Mouse (Mus musculus) intestine, embryonic 14.5 days (tissue): Measurements from ENCODE around the gene Snx10. TPM values are rescaled to one million over a fixed set of nuclear protein-coding genes. Genes with fewer than 3 reads are reported as not detected.

Source experiments
- ATAC-seq: fragments of 200-750 bp; cut with Nextera tagmentation; replicated peaks from 2 replicates; pipeline ENCODE4 v1.8.0; 2017; ENCODE audit warnings: low read depth, moderate number of reproducible peaks, moderate TSS enrichment, moderate library complexity; ENCODE audit not compliant: low FRiP score, low TSS enrichment
- DNase-seq: peaks from one replicate; pipeline ENCODE4 v3.0.0-alpha.2; 2018; ENCODE audit warnings: low spot score
- H3K27ac ChIP-seq: fragments of 300-500 bp; sonication (generic); 2 replicates; pipeline ENCODE4 v1.5.1; 2014; ENCODE audit warnings: low read depth, mild to moderate bottlenecking, control low read depth
- H3K27me3 ChIP-seq: fragments of 300-500 bp; sonication (generic); replicated peaks from 2 replicates; pipeline ENCODE4 v1.6.1; 2014; ENCODE audit warnings: low read length, control low read depth; ENCODE audit not compliant: control insufficient read depth, insufficient read depth
- H3K36me3 ChIP-seq: fragments of 300-500 bp; sonication (generic); 2 replicates; pipeline ENCODE4 v1.6.1; 2014; ENCODE audit warnings: low read length, control low read depth; ENCODE audit not compliant: control insufficient read depth, insufficient read depth
- H3K4me1 ChIP-seq: fragments of 300-500 bp; sonication (generic); replicated peaks from 2 replicates; pipeline ENCODE4 v1.6.1; 2014; ENCODE audit warnings: low read length, control low read depth, mixed read lengths; ENCODE audit not compliant: control insufficient read depth, insufficient read depth
- H3K4me2 ChIP-seq: fragments of 300-500 bp; sonication (generic); 2 replicates; pipeline ENCODE4 v1.6.1; 2014; ENCODE audit warnings: low read length
- H3K4me3 ChIP-seq: fragments of 300-500 bp; sonication (generic); 2 replicates; pipeline ENCODE4 v1.5.1; 2014; ENCODE audit warnings: low read depth, low read length, control low read depth, mixed read lengths
- H3K9ac ChIP-seq: fragments of 300-500 bp; sonication (generic); 2 replicates; pipeline ENCODE4 v1.6.1; 2014; ENCODE audit warnings: mild to moderate bottlenecking, low read length
- H3K9me3 ChIP-seq: fragments of 300-500 bp; sonication (generic); 2 replicates; pipeline ENCODE4 v1.6.1; 2016; ENCODE audit warnings: low read length, control low read depth; ENCODE audit not compliant: control insufficient read depth
- WGBS: fragments of 180-500 bp; shearing (Covaris S2); extraction: QIAGEN DNeasy Blood & Tissue Kit; methylation state at CpG from one replicate; pipeline ENCODE4 v1.1.7; 2014; 5-methylcytosine and 5-hydroxymethylcytosine counted together
- polyA plus RNA-seq: library from polyadenylated mRNA; unstranded; fragments of >200 nt; fragmentation: Nextera tagmentation; extraction: Ambion mirVana; gene quantifications from 2 replicates; pipeline ENCODE4 v1.2.1, GENCODE M21; 2014

Snx10 gene
- polyA plus RNA-seq, 1 experiment from 2014 or later = 16.4 TPM

DNA sequence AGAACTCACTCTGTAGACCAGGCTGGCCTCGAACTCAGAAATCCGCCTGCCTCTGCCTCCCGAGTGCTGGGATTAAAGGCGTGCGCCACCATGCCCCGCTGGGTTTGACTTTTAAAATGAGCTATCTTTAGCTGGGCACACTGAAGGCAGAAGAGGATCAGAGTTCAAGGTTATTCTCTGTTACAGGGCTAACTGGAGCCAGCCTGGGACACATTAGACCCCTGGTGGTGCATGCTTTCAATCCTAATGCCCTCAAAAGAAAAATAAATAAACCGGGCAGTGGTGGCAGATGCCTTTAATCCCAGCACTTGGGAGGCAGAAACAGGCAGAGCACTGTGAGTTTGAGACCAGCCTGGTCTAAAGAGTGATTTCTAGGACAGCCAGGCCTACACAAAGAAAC, 8.8 kb upstream of the Snx10 start:
- WGBS = 93% methylated on average over 7 of the region's 7 CpGs
- Histone ChIP-seq H3K36me3 (no peaks in the 10 kb centered on the region), H3K9ac (no peak overlapping the region), H3K9me3 (no peaks in the 10 kb centered on the region), H3K27me3 (no peaks in the 10 kb centered on the region), H3K4me1 (no peaks in the 10 kb centered on the region), H3K27ac (no peak overlapping the region), H3K4me3 (no peak overlapping the region), H3K4me2 (no peak overlapping the region)
- ATAC-seq = no peak
- DNase-seq = no peak

DNA sequence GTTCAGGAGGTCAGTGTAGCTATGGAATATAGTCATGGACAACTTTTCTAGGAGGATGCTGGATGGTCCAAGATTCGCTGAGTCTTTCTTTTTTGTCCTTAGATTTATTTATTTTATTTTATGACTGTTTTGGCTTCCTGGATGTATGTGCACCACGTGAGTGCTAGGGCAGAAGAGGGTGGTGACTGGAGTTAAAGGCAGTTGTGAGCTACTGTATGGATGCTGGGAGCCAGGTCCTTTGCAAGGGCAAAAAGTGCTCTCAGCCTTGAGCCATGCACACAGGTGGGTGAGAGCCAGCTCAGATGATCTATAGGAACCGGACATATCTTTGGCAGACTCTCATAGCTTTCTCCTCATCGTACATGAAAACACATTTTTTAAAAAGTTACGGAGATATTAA, 391 bp upstream of the Snx10 start:
- Histone ChIP-seq H3K36me3 (no peaks in the 10 kb centered on the region), H3K9me3 (no peaks in the 10 kb centered on the region), H3K9ac (peak overlapping the region; percentile 56; the same call in 1 of the 2 replicates), H3K27me3 (no peaks in the 10 kb centered on the region), H3K4me2 (peak overlapping the region; percentile 90), H3K4me3 (peak overlapping the region; percentile 62), H3K27ac (no peak overlapping the region), H3K4me1 (peaks cover 5% of the 10 kb centered on the region; the same call in 1 of the 2 replicates)
- ATAC-seq = no peak
- WGBS = 24% methylated on average over 5 of the region's 5 CpGs
- DNase-seq = no peak

DNA sequence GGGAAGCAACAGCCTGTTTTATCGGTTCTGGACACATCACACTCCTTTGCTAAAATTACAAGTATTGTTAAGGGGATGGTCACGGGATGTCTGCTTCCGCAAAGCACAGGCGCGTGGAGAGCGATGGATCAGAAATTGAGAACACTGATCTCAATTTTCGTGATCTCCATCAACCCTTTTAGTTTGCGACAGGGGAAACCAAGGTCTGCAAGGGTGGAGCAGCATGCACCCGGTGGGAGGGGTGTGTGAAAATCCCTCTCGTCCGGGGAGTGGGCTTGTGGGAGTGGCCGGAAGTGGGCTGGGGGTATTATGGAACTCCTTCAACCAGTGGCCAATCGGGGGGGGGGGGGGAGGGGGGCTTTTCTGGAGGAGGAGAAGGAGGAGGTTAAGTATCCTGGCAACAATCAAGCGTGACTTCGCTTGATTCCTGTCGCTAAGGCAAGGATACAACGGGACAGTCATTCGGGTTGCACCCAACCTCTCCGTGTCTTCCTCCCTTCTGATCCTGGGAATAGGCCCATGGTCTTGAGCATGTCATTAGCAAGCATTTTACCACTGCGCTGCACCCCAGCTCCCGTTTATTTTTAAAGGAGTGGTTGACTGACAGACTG, 725 bp downstream of the Snx10 start:
- Histone ChIP-seq H3K27ac (no peak overlapping the region), H3K4me1 (peaks cover 5% of the 10 kb centered on the region; the same call in 1 of the 2 replicates), H3K9me3 (no peaks in the 10 kb centered on the region), H3K4me3 (peak overlapping the region; percentile 62), H3K36me3 (no peaks in the 10 kb centered on the region), H3K27me3 (no peaks in the 10 kb centered on the region), H3K9ac (peak overlapping the region; percentile 56), H3K4me2 (peak overlapping the region; percentile 90)
- peak; percentile 74 for DNase-seq
- ATAC-seq = peak; percentile 70
- WGBS = 1% methylated on average over 20 of the region's 21 CpGs

DNA sequence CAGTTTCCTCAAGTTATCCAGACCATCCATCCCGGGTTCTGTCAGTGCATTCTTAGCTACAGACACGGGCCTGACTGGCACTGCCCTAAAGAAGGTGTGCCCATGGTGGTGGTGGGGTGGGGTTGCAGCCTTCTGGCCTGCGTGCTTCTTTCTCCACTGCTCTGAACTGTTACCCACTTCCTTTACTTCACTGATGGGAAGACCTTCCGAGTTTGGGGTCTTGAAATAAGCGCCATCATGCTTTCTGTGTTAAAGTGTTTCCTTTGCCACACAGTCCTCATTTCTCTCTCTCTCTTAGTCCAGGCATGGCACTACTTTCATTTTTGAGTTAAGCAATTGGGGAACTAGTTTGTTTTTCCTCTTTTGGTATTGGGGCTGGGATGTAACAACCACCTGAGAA, 1.3 kb downstream of the Snx10 start:
- peak overlapping the region; percentile 62; the same call in 1 of the 2 replicates for H3K4me3 ChIP-seq
- ATAC-seq (0 out of 2 replicates have a peak, but pooled peaks have one; percentile 40), DNase-seq (no peak)
- peaks cover 5% of the 10 kb centered on the region; the same call in 1 of the 2 replicates for H3K4me1 ChIP-seq
- no peak overlapping the region for H3K27ac ChIP-seq
- peak overlapping the region; percentile 90 for H3K4me2 ChIP-seq
- no peaks in the 10 kb centered on the region for H3K27me3 ChIP-seq
- 30% methylated on average over 5 of the region's 5 CpGs for WGBS
- no peaks in the 10 kb centered on the region for H3K9me3 ChIP-seq
- no peaks in the 10 kb centered on the region for H3K36me3 ChIP-seq
- H3K9ac ChIP-seq = no peak overlapping the region

DNA sequence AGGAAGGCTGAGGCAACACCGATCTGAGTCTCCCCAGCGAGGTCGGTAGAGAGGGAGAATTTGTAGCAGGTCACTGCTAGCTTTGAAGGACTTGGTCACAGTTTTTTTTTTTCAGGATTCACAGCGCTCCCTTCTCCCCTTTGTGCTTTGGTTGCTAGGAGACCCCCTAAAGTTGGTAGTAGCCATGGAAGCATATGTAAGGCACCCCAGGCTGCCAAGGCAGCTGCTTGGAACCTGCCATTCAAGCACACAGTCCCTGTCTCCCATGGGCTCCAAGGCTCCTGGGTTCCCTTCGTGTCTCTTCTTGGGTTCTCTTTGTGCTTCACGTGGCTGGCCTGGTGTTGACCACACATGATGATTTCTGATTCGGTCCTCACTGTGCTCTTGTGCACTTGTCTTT, 5.8 kb downstream of the Snx10 start:
- Histone ChIP-seq H3K4me2 (no peak overlapping the region), H3K36me3 (no peaks in the 10 kb centered on the region), H3K27ac (no peak overlapping the region), H3K9me3 (no peaks in the 10 kb centered on the region), H3K27me3 (no peaks in the 10 kb centered on the region), H3K4me3 (no peak overlapping the region), H3K4me1 (0 out of 2 replicates have a peak, but pooled peaks cover 5% of the 10 kb centered on the region), H3K9ac (no peak overlapping the region)
- 86% methylated on average over 7 of the region's 7 CpGs for WGBS
- ATAC-seq (no peak), DNase-seq (no peak)

DNA sequence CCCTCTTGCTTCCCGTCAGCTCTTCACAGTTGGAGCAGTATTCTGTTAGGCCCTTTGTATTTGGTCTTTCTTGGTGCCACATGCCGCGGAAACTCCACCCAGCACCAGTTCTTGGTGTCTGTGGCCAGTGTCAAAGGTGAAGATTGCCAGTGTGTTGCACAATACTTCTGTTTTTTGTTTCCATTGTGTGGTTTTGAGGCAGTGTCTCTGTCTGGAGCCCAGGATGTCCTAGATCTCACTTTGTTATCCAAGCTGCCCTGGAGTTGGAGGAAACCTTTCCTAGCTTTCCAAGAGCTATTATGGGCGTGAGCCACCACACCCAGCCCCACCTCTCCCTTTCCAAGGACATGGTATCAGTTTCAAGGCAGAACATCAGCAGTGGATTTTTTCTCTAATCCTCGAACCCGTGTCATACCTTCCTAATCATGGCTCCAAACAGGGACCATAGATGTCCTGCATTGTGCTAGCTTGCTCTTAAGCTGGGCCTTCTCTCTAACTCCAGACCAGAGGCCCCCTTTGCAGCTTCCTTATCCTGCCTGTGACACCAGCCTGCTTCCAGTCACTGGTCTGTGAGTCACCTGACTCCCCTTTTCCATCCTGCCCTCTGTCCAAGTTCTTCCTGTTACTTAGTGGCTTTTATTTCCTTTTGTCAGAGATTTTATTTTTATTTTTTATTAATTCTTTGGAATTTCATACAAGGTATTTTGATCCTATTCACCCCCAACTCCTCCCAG, 9.9 kb downstream of the Snx10 start:
- DNase-seq = no peak
- no peak for ATAC-seq
- 77% methylated on average over 6 of the region's 6 CpGs for WGBS

DNA sequence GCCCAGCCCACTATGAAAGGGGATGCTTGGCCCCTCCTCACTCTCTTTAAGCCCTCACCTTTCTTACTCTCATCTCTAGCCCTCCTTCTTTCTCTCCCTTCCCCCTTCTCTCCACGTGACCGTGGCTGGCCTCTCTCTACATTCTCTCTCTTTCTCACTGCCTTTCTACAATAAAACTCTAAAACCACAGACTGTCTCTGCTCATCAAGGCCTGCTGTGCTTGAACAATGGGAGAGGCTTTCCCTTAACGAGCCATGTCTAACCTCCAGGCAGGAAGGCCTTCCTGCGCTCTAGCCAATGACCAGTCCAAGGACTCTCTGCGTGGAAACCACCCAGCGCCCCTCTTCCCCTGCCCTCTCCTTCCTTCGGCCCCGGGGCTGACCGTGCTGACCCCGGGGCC, 11.9 kb downstream of the Snx10 start:
- H3K9me3 ChIP-seq = 0 out of 2 replicates have a peak, but pooled peaks cover 3% of the 10 kb centered on the region
- ATAC-seq = no peak
- DNase-seq = no peak
- WGBS = 88% methylated on average over 10 of the region's 10 CpGs
- no peaks in the 10 kb centered on the region for H3K4me1 ChIP-seq
- H3K36me3 ChIP-seq = no peaks in the 10 kb centered on the region
- no peak overlapping the region for H3K27ac ChIP-seq
- no peak overlapping the region for H3K4me2 ChIP-seq
- H3K27me3 ChIP-seq = no peaks in the 10 kb centered on the region
- no peak overlapping the region for H3K9ac ChIP-seq
- no peak overlapping the region for H3K4me3 ChIP-seq

More for the DNA sequence above, 9.9 kb downstream of the Snx10 start:
- H3K4me2 ChIP-seq = no peak overlapping the region
- no peak overlapping the region for H3K27ac ChIP-seq
- H3K4me1 ChIP-seq = no peaks in the 10 kb centered on the region
- no peaks in the 10 kb centered on the region for H3K27me3 ChIP-seq
- no peaks in the 10 kb centered on the region for H3K9me3 ChIP-seq
- H3K36me3 ChIP-seq = no peaks in the 10 kb centered on the region
- H3K9ac ChIP-seq = no peak overlapping the region
- no peak overlapping the region for H3K4me3 ChIP-seq

DNA sequence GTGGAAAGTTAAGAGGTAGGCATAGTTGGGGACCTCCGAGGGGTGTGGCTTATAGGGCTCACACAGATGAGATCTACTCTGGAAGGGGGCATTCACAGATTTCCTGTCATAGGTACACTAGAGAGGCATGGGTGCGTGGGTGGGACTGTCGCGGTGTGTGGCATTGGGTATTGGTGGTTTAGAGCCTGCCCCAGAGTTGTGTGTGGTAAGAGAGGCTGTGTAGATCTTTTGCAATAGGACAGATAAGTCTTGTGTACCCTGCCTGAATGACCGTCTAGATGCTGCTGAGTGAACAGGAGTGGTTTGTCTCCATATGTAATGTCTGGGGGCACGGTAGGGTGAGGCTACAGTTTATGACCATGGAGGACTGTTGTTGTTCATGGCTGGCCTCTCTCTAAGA, 16.8 kb downstream of the Snx10 start:
- 84% methylated on average over 6 of the region's 6 CpGs for WGBS
- Histone ChIP-seq H3K4me2 (no peak overlapping the region), H3K27ac (no peak overlapping the region), H3K27me3 (no peaks in the 10 kb centered on the region), H3K4me1 (peaks cover 3% of the 10 kb centered on the region; the same call in 1 of the 2 replicates), H3K9me3 (0 out of 2 replicates have a peak, but pooled peaks cover 3% of the 10 kb centered on the region), H3K9ac (no peak overlapping the region), H3K36me3 (no peaks in the 10 kb centered on the region), H3K4me3 (no peak overlapping the region)
- no peak for DNase-seq
- ATAC-seq = no peak
